Comparison of ENCODE assay signal across 17 mouse cellular contexts in genomic region chr1:84405551-84406290, GRCm38 (mm10). TPM values are rescaled to one million over a fixed set of nuclear protein-coding genes. Genes with fewer than 3 reads are reported as not detected.
DNase-seq lines count a peak whose midpoint lies in the region; ATAC-seq and TF ChIP-seq lines count a peak whose summit lies in the region.
"Had no signal": no experiment of that assay in that cellular context is flagged by ENCODE, and none has a peak within 500 bp of the region (broad histone marks: within the 10 kb centered on the region; RNA-seq: fewer than 3 reads in every experiment).

No protein-coding gene starts in this region.

- H3K27me3 ChIP-seq in midbrain, embryonic 15.5 days (replicated peaks): no peaks in the 10 kb centered on the region
- no peaks in the 10 kb centered on the region for H3K27me3 ChIP-seq in midbrain, embryonic 11.5 days (ENCODE audit: control insufficient read depth, insufficient read depth, low read length)
- H3K27me3 ChIP-seq: embryonic facial prominence, embryonic 15.5 days; heart, embryonic 13.5 days; hindbrain, embryonic 15.5 days had no signal

- no peak overlapping the region for H3K4me3 ChIP-seq in midbrain, embryonic 15.5 days
- H3K4me3 ChIP-seq in midbrain, embryonic 11.5 days (ENCODE audit: low read depth, low read length): no peak overlapping the region
- H3K4me3 ChIP-seq in ES-E14 (ENCODE audit: insufficient read depth in 1 of 2, low read depth in 1 of 2, low read length in 2 of 2, poor library complexity in 1 of 2, severe bottlenecking in 1 of 2): no peak overlapping the region
- no peak overlapping the region for H3K4me3 ChIP-seq in macrophage (ENCODE audit: inconsistent target)
- H3K4me3 ChIP-seq: embryonic facial prominence, embryonic 15.5 days; erythroblast, embryonic 14.5 days; heart, embryonic 13.5 days; hindbrain, embryonic 15.5 days had no signal

- WGBS in midbrain, embryonic 15.5 days: 77% methylated on average over 5 of the region's 5 CpGs
- 85% methylated on average over 5 of the region's 5 CpGs for WGBS in midbrain, embryonic 11.5 days
- WGBS in macrophage (ENCODE audit: missing documents): 95% methylated on average over 5 of the region's 5 CpGs

- no peaks in the 10 kb centered on the region for H3K4me1 ChIP-seq in midbrain, embryonic 15.5 days
- no peaks in the 10 kb centered on the region for H3K4me1 ChIP-seq in midbrain, embryonic 11.5 days (ENCODE audit: control insufficient read depth, insufficient read depth, low read length)
- peaks cover 0 to 6% of the 10 kb centered on the region in 2 experiments; a peak in 2 of 4 replicates for H3K4me1 ChIP-seq in ES-E14 (ENCODE audit: control insufficient read depth in 2 of 2, insufficient read depth in 2 of 2, low read length in 2 of 2, poor library complexity in 1 of 2)
- H3K4me1 ChIP-seq: embryonic facial prominence, embryonic 15.5 days; hindbrain, embryonic 15.5 days had no signal

- H3K9ac ChIP-seq in midbrain, embryonic 15.5 days: no peak overlapping the region
- no peak overlapping the region for H3K9ac ChIP-seq in midbrain, embryonic 11.5 days (ENCODE audit: low read length)
- H3K9ac ChIP-seq in ES-E14 (ENCODE audit: insufficient read depth, low read depth, low read length, poor library complexity, severe bottlenecking): no peak overlapping the region
- H3K9ac ChIP-seq: embryonic facial prominence, embryonic 15.5 days; heart, embryonic 13.5 days; hindbrain, embryonic 15.5 days had no signal

- ATAC-seq in midbrain, embryonic 15.5 days (replicated peaks): peak; percentile 51; the same call in 1 of the 2 replicates
- ATAC-seq in midbrain, embryonic 11.5 days (ENCODE audit: low FRiP score): no peak
- ATAC-seq: forebrain, embryonic 16.5 days had no signal

- H3K36me3 ChIP-seq in midbrain, embryonic 15.5 days (replicated peaks): no peaks in the 10 kb centered on the region
- no peaks in the 10 kb centered on the region for H3K36me3 ChIP-seq in midbrain, embryonic 11.5 days (ENCODE audit: control insufficient read depth, insufficient read depth, low read length)
- no peaks in the 10 kb centered on the region for H3K36me3 ChIP-seq in ES-E14 (ENCODE audit: control insufficient read depth, insufficient read depth, low read length, poor library complexity, severe bottlenecking)
- H3K36me3 ChIP-seq in macrophage (ENCODE audit: inconsistent target): no peaks in the 10 kb centered on the region
- H3K36me3 ChIP-seq: embryonic facial prominence, embryonic 15.5 days; heart, embryonic 13.5 days; hindbrain, embryonic 15.5 days had no signal

- H3K9me3 ChIP-seq in midbrain, embryonic 15.5 days: no peaks in the 10 kb centered on the region
- H3K9me3 ChIP-seq in midbrain, embryonic 11.5 days (ENCODE audit: control insufficient read depth, low read length): no peaks in the 10 kb centered on the region
- H3K9me3 ChIP-seq in ES-E14 (ENCODE audit: control insufficient read depth, insufficient read depth, low read depth, low read length): no peaks in the 10 kb centered on the region
- H3K9me3 ChIP-seq: embryonic facial prominence, embryonic 15.5 days; heart, embryonic 13.5 days; hindbrain, embryonic 15.5 days had no signal

- no peaks in the 10 kb centered on the region for H3K79me2 ChIP-seq in macrophage (ENCODE audit: inconsistent target)

- H3K27ac ChIP-seq in midbrain, embryonic 15.5 days: no peak overlapping the region
- no peak overlapping the region for H3K27ac ChIP-seq in midbrain, embryonic 11.5 days (ENCODE audit: low read depth, low read length)
- H3K27ac ChIP-seq in ES-E14 (ENCODE audit: insufficient read depth, low read depth, low read length, poor library complexity, severe bottlenecking) (no peak overlapping the region; the same call in 1 of the 2 replicates), macrophage (peak overlapping the region; percentile 99)
- H3K27ac ChIP-seq: embryonic facial prominence, embryonic 15.5 days; heart, embryonic 13.5 days; hindbrain, embryonic 15.5 days had no signal

- in situ Hi-C loops in ES-E14 (cut with MboI; ENCODE audit: low sequenced_read_pairs in 2 of 2, unreplicated experiment in 2 of 2): no loop called here

- H3K4me2 ChIP-seq in midbrain, embryonic 15.5 days: no peak overlapping the region
- H3K4me2 ChIP-seq in midbrain, embryonic 11.5 days: no peak overlapping the region
- H3K4me2 ChIP-seq: embryonic facial prominence, embryonic 15.5 days; heart, embryonic 13.5 days; hindbrain, embryonic 15.5 days had no signal

- peak; percentile 16 to 34 for DNase-seq in adrenal gland, adult (ENCODE audit: inconsistent age in 2 of 2, low spot score in 1 of 2)
- DNase-seq in adrenal gland, adult 18-20 months (ENCODE audit: low spot score in 2 of 2): no peak
- no peak for DNase-seq in midbrain, embryonic 11.5 days (ENCODE audit: low spot score, missing footprints)
- DNase-seq in ES-E14 (ENCODE audit: low read depth, low spot score): peak; percentile 36
- no peak for DNase-seq in embryo, embryonic 10 days (ENCODE audit: low spot score)
- DNase-seq: adrenal gland, adult 2 months; adrenal gland, postnatal 25 days; cerebellum, adult 2 months; cerebellum, postnatal 10 days; embryo, embryonic 11 days had no signal

TF ChIP-seq in ES-E14, 5 proteins besides CTCF, POLR2A, EP300 and RAD21:
- TF ChIP-seq CHD2 (IDR thresholded peaks at IDR 0.05; ENCODE audit: low read depth, low read length): no peak
- TF ChIP-seq MAFK (IDR thresholded peaks at IDR 0.05; ENCODE audit: insufficient read depth, low read depth, low read length): no peak
- no peak for TF ChIP-seq ZC3H11A (IDR thresholded peaks at IDR 0.05; ENCODE audit: borderline replicate concordance, low read depth, low read length)

RNA-seq across cellular contexts. Expression of gene Pid1, which starts 41.7 kb away (rescaled TPM):
- 10 to 100 TPM; 21.3 to 23.8 TPM for total RNA-seq in adrenal gland, adult 18-20 months (2021)
- 83.5 and 88.1 TPM in 2 replicates for polyA plus RNA-seq in midbrain, embryonic 15.5 days (2015; fragmentation: Nextera tagmentation; extraction: Ambion mirVana)
- polyA plus RNA-seq in midbrain, embryonic 11.5 days (2014; fragmentation: Nextera tagmentation; extraction: Ambion mirVana): 25.2 and 26.3 TPM in 2 replicates
- 13.3 and 14.0 TPM in 2 replicates for total RNA-seq in ES-E14 (2012; rRNA removed)
- total RNA-seq in macrophage (2018; cell fraction: chromatin; rRNA removed): 100 to 1,000 TPM; 298 to 910 (median 469) TPM
- 100 to 1,000 TPM in 15 of 26 experiments, 10 to 100 TPM in 11; 81.2 to 152 (median 112) TPM for total RNA-seq in macrophage (2018; cell fraction: cytosol; rRNA removed)
- 1,000 to 10,000 TPM in 1 of 26 experiments, 100 to 1,000 TPM in 25; 194 to 1,029 (median 383) TPM for total RNA-seq in macrophage (2018; cell fraction: nucleus; rRNA removed)
- polyA plus RNA-seq in macrophage (2018): 107 to 216 TPM (median 113 TPM) in 3 replicates

Comparison
In these comparisons a context has a peak if more than half of its experiments do, and no peak if none do; other contexts are left out.
1. DNase-seq: peak in adrenal gland, adult (2 of 2) and ES-E14 (single experiment); none in adrenal gland, adult 18-20 months (0 of 2), midbrain, embryonic 11.5 days (single experiment) and embryo, embryonic 10 days (single experiment).